Mouse (Mus musculus): ENCODE data around the gene Alox8.

The Alox8 gene

DNA sequence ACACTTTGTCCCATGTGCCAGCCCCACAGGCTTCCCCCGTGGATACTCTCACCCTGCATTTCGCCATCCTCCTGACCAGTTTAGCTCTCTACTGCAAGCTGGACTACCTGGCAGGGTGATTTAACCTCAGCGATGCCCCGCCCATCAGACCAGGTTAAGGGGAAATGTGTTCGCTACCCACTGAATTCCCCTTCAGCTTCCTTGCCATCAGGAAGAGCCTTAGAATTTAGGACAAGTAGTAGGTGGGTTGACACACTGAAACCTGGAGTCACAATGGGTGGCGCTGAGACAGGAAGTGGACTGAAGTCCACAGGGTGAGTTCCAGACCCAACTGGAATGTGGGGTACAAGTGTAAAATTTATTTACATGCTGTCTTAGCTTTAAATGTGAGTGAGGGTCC lies at the start of gene Alox8:
TSS of gene Alox8 (minus strand) at position 101 of the 400 bp plus-strand sequence.
- DNase-seq (ENCODE audit: low spot score in 2 of 2), result no peak

DNA sequence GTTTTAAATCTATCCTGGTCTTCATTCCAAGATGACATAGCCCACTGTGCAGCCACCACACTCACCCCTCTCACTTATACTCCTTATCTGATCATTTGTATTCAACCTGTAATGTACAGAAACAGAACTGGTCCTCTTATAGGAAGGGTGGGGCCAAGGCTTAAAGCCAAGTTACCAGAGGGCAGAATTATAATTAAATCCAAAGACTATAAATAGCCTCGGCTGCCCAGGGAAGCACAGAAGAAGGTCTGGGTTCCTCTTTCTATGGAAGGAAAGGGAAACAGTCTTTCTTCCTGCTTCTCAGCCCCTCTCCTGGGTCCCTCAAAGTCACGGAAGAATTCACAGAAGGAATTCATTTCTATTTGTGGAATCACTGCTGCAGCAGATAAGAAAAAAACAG lies 48.0 kb upstream of the Alox8 start:
- DNase-seq (ENCODE audit: low spot score in 2 of 2), result peak; percentile 53 to 60

DNA sequence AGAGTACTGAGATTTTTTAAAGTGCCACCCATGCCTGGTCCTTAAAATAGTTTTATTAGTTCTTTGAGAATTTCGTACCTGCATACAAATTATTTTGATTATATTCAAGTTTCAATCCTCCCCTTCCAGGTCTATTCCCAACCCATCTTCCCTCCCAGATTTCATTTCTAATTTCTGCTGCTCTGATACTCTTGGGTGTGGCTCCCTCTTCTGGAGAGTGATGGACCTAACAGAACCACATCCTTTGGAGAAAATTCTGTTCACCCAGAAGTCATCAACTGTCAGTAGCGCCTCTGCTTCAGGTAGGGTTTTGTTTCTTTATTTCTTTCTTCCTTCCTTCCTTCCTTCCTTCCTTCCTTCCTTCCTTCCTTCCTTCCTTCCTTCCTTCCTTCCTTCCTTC lies 47.3 kb upstream of the Alox8 start:
- DNase-seq (ENCODE audit: low spot score in 2 of 2), result peak in 1 of 2 experiments; percentile 36

DNA sequence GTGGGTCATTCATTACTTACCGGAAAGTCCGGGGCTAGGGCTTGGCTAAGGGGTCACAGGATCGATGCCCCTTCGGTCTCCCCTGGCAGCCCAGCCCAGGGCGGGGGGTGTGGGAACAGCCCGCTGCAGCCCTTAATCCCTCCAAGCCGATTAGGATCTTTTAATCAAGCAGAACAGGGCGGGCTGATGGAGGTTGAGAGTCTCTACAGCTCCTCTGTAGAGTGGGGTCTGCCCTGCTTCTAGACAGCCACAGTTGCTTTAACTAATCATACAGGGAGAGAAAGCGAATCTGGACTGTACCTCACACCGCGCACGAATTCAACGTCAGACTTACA lies 39.2 kb upstream of the Alox8 start, which contains the start of gene Gucy2e:
TSS of gene Gucy2e (minus strand) at position 111 of the 335 bp plus-strand sequence.
- DNase-seq (ENCODE audit: low spot score in 2 of 2), result no peak

DNA sequence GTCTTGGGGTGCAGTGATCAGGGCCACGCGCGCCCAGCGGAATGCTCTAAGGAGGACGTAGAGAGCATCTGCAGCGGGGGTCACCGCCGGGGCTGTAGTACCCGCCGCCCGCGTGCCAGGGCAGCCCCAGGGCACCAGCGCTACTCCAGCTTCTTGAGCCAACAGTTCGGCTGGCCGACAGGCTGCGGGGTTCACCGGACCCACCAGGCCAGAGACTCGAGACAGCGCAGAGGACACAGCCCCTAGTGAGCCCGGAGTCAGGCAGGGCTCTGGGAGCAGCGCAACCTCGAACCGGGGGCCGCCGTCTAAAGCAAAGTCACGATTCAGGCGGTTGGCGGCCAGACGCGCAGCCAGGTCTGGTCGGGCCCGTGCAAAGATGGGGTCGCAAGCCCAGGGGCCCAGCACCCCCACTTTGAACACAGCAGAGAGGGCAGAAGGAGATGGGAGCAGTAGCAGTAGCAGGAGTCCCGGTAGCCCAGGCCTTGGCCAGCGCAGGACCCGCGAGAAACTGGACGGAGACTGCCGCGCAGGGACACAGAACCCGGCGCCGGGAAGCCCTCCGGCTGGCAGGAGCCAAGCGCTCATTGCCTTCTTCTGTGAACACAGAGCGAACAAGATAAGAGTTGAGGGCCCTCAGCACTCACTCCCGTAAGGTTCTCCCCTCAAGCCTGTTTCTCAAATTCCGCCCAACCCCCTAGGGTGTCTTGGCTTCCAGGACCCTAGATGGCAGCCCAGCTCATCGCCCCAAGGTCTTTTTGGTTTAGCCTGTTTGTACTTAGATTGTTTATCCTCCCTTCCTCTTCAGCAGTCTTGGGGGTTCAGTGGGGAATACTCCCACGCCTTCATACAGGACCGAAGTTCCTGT lies 38.6 kb upstream of the Alox8 start:
- no peak for DNase-seq (ENCODE audit: low spot score in 2 of 2)

DNA sequence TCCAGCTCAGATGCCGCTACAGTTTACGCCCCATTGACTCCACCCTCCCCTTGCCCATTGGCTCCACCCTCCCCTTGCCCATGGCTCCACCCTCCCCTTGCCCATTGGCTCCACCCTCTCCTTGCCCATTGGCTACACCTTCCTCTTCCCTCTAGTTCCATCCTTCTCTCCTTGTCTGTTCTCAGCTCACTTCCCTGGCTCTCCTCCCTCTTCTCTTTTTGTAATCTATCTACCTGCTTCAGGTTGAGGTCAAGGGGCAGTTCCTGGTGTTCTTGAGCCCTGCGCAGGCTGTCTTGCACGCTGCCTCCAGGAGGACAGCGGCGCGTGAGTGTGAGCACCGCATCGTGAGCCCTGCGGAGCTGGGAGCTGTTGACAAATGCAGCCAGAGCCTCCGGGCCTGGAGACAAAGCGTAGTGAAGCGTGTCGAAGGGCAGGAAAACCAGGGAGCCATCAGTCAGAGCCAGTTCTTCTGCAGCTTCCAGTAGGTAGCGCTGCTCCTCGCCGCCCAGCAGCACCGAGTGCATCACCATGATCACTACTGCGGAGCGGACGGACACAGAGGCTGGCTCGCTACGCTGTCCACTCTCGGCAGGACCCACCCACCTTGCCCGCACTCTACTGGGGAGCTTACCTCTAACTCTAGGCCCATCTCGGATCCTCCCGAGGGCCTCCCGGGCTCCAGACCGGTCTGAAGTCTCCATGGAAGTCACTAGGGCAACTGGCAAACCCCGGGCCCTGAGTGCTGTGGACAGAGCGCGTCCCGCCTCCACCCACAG lies 37.8 kb upstream of the Alox8 start:
- peak; percentile 18 to 26 for DNase-seq (ENCODE audit: low spot score in 2 of 2)

DNA sequence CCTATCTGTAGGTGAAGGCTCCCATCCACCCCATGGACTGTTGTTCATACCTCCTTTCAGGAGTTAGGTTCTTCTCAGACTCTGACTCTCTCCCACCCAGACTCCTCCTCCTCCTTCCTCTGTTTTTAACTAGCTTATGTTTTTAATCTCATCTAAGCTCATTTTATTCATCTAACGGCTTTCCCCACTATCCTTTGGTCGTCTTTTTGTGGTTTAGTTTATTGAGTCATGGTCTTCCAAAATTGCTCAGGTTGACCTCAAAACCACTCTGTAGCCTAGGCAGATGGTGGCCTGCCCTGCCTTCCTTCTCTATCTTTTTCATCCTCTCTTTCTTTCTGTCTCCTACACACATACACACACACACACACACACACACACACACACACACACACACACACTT lies 35.5 kb upstream of the Alox8 start:
- DNase-seq (ENCODE audit: low spot score in 2 of 2), result no peak

DNA sequence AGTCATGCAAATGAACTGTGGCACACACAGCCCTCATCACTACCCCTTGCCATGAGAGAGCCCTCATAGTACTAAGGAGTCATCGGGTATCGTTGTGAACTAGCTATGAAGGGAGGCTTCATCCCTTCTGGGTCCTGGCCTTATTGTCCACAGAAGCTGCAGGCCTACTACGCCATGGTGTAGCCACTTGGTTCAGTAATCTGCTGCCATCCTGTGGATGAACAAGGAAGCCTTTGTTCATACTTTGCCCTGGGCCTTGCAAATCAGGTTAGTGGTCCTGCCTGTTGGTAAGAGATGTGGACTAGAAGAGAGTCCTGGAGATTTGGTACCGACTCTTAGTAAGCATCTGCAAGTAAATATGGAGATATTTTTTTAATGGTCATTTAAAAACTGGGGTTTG lies 32.8 kb upstream of the Alox8 start:
- no peak for DNase-seq (ENCODE audit: low spot score in 2 of 2)

DNA sequence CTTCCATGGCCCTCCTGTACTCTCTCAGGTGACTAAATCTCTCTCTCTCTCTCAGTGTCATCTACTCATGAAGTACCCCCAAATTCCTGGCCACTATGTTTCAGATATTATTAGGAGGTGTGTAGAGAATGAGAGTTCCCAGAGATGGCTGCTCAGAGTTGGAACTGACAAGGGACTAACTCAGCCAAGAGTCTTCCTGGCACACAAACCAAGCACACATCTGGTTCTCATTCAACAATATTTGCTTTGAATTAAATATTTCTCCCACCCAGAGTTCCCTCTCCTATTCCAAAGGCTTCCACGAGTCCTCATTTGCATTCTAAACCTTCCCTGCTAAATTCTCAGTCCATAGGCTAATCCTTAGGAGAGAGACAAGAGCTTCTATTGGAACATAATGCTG lies 28.1 kb upstream of the Alox8 start:
- DNase-seq (ENCODE audit: low spot score in 2 of 2), result no peak

DNA sequence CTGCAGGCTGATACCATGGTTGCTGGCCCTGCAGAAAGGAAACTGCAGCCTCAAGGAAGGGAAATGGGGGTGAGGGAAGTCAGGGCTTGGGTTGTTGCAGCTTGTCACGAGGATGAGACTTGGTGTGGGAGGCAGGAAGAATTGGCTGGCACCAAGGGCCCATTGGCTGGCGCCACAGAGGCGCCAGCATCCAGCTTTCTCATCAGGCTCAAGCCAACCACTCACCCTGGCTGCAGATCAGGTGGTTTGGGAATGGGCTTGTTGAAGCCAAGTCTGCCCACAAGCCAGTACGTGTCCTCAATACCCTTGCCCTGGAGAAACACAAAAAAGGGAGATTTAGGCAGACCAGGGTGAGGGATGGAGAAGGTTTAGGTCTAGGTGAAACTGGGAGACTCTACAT lies 25.5 kb upstream of the Alox8 start:
- peak; percentile 39 to 47 for DNase-seq (ENCODE audit: low spot score in 2 of 2)

DNA sequence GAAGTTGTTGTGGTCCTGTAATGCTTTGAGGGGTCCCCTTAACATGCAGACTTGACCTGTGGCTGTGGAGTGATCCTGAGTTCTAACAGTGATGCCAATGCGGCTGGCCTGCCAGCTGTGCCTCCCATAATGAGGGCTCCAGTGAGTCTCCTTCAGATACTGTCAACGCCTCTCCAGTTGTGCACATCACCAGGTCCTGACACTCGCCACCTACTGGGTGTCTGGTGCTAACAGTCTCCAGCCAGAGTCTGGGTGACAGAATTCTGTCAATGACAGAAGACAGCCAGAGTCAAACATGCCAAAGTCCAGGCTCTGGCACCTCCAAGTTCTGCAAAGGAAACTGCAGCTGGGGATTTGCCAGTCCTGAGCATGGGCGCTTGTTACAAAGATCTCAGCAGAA lies 23.4 kb upstream of the Alox8 start:
- DNase-seq (ENCODE audit: low spot score in 2 of 2), result peak; percentile 34 to 46

DNA sequence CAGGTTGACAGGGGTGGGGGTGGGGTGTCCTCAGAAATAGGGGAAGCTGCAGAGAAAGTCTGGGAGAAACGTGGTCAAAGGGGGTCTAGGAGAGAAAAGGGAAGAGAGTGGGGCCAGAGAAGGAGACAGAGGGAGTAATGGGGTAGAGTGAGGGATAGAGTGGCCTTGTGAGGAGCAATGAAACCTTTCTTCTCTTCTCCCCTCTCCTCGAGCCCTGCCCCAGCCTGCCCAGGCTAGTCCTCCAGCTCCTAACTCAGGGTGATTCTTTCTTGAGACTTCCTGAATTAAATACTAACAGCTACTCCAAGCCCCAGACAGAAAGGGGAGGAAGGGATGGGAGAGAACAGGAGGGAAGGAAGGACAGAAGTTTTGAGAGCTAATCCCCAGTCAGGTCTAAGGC lies 21.0 kb upstream of the Alox8 start:
- no peak for DNase-seq (ENCODE audit: low spot score in 2 of 2)

DNA sequence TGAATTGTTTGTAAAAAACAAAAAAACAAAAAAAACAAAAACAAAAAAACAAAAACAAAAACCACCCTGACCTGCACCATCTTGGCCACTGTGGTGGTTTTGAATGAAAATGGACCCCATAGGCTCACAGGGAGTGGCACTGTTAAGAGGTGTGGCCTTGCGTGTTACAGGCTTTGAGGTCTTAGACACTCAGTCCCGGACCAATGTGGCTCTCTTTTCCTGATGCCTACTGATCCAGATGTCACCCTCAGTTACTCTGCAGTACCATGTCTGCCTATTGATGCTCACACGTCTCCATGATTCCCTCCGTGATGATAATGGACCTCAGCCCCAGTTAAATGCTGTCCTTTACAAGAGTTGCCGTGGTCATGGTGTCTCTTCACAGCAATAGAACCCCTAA lies 19.8 kb upstream of the Alox8 start:
- DNase-seq (ENCODE audit: low spot score in 2 of 2), result no peak

DNA sequence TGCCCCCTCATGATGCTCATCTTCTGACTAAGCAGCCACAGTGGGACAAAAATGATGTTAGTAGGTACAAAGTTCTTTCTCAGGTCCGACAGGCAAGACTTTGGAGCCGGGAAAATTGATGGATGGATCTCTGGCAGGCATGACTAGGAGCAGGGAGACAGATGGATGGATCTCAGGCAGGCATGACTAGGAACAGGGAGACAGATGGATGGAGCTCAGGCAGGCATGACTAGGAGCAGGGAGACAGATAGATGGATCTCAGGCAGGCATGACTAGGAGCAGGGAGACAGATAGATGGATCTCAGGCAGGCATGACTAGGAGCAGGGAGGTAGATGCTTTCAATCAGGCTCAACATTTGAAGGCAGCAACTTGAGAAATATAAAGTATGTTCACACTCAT lies 13.8 kb upstream of the Alox8 start:
- DNase-seq (ENCODE audit: low spot score in 2 of 2), result no peak

DNA sequence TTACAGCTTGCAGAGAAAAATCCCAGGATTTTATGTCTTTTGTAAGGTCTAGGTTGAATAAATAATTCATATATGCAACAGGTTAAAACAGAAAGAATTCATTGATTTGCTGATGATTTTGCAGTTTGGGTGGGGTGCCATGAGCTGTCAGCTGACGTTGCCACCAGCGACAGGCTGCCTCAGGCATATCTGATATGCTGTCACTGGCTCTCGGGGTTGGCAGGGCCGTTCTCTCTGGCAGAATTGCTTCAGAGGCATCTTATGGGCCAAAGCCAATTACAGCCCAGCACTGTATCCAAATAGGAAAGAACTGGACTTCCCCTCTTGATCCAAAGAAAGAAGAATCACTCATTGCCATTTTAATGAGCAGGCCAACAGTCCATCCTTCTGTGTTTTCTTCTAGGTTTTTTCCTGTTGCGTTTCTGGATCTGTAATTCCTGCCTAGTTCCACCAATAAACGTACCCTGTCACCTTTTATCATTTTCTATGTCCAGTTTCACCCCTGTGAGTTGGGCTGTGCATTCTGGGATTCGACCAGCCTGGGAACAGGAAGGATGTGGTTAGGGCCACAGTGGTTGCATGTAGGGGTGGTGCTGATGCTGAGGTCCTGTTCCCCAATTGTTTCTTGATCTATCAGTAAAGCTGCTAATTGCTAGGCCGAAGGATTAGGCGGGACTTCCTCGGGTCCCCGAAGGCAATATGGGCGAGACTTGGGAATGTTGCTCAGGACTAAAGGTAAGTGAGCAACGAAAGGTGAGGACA lies 5.0 kb upstream of the Alox8 start:
- DNase-seq (ENCODE audit: low spot score in 2 of 2), result no peak

DNA sequence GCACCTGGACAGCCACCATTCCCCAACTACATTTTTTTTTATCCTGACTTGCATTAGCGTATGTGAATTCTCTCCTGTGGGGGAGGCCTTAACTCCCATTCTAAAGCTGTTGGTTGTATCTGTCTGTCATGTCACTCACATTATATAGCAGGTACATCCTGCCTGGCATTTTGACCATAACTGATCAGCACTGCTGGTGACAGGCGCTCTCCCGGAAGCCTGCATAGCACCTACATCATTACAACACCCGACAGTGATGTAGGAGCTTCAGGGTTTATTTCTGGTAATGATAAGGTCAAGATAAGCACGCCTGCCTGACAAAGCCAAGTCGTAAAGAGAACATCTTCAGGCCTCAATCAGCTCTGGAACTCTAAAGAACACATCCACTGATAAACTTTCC lies 2.6 kb upstream of the Alox8 start:
- DNase-seq (ENCODE audit: low spot score in 2 of 2), result no peak

DNA sequence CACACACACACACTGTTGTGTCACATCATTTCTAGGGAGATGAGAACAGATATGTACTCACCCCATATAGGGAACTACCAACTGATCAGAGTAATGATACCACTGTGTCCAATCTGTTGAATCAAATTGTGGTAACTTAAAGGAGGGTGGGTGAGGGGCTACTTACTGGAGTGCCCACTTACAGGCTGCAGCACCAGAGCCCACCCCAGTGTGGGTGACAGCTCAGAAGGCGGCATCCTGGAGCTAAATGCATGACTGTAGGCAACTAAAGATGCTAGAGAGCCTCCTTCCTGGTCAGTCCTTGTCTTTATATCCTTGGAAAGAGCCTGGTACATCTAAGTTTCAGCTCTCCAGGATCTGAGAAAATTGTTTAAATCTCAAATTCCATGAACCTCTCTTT lies 1.6 kb upstream of the Alox8 start:
- DNase-seq (ENCODE audit: low spot score in 2 of 2), result no peak

DNA sequence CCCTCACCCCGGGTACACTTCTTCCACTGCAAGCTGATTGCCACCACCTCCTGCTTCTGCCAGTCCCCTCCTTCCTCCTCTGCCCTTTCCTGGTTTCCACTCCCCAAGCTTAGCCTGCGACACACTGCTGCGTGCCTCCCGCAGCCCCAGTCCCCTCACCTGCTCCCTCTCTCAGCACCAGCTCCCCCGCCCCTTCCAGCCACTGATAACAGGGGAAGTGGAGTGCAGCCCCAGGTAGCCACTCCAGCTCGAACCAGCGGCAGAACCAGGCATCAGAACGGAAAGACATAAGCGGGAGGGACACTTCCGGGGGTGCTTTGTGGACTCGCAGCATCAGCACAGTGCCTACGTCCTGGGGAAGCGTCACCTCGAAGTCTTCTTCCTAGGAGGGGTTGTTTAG lies 449 bp downstream of the Alox8 start:
- no peak for DNase-seq (ENCODE audit: low spot score in 2 of 2)

DNA sequence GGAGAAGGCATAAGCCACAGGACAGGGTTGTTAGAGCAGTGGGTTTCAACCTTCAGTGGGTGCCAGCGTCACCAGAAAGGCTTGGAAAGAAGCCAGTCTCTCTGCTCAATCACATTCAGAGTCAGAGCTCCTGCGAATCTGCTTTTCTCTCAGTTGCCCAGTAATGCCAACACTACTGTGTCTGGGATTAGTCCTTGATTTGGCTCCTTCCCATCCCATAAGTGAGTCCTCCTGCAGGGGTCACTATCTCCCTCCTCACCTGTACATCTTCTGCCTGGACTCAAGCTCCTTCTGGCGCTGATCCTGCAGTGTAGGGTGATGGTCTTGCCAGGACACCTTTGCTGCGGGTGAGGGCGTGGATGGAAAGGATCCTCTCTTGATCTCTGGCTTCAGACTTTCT lies 877 bp downstream of the Alox8 start:
- no peak for DNase-seq (ENCODE audit: low spot score in 2 of 2)

DNA sequence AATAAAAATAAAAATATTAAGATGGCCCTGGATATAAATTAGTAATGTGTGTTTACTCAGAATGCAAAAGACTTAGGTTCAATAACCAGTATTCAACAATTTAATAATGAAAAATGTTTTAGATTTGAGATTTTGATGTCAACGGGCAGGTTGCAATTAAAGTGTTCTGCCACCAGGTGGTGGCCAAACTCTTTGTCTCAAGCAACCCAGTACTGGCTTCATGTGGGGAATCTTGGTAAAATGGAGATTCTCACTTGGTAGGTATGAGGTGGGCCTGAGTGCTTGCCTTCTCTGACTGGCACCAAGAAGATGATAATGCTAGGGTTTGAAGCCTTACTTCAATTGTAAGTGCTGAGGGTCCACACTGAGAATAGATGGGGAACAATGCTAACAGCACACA lies 4.8 kb downstream of the Alox8 start:
- DNase-seq (ENCODE audit: low spot score in 2 of 2), result no peak

DNA sequence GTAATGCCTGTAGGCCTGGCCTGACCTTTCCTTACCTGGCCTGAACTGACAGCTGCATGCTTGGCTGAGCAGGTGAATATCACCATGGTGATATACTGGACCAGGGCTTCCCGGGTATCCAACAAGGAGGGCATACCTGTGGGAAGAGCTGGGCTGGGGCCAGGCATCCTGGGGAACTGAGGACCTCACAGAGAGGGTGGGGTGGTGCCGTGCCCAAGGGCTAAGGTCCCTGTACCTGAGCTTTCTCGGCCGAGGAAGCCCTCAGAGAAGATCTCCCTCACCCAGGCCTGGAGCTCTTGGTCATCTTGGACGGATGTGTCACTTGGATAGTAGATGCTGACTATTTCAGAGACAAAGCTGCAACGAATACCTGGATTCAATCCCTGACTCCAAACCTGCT lies 11.7 kb downstream of the Alox8 start:
- DNase-seq (ENCODE audit: low spot score in 2 of 2), result no peak

DNA sequence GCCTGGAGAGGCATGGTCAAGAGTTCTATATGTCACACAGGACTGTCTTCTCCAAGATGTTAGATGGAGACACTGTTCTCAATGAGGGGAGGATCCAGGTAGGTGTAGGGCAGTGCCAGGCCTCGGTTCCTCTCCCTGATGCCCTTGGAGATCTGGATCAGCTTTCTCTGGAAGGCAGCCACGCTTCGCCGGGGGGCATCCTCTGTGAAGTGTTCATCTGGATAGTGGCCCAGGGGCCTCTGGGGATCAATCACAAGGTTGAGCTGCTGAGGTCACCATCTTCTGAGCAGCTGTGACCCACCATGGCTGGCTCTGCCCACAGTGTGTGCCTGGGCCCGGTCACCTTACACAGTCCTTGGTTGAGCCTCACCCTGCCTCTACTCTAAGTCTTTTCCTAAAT lies 12.6 kb downstream of the Alox8 start:
- no peak for DNase-seq (ENCODE audit: low spot score in 2 of 2)

DNA sequence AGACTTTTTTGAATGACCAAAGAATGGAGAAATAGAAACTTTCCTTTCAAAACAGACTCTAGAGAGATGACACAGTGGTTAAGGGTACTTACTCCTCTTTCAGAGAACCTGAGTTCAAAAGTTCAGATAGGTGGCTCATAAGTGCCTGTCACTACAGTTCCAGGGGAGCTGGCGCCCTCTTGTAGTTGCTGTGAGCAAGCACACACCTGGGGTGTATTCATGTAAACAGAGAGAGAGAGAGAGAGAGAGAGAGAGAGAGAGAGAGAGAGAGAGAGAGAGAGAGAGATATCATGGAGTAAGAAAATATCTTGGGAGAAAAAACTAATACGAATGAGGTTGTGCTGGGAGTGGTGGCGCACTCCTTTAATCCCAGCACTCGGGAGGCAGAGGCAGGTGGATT lies 17.5 kb downstream of the Alox8 start:
- no peak for DNase-seq (ENCODE audit: low spot score in 2 of 2)
